Mouse (Mus musculus): ENCODE results near the gene Fam19a5. TPM values are rescaled to one million over a fixed set of nuclear protein-coding genes. Genes with fewer than 3 reads are reported as not detected.

Fam19a5 gene
- total RNA-seq, 1 experiment from 2014 or later, result not detected

GRCm38 (mm10) chr15:87796571-87796970 lies 252.5 kb downstream of the Fam19a5 start:
- ATAC-seq (replicated peaks in 1 of 2; ENCODE audit: insufficient read depth in 1 of 2, low FRiP score in 2 of 2, low TSS enrichment in 1 of 2, low read depth in 1 of 2, poor library complexity in 2 of 2, severe bottlenecking in 2 of 2), result no peak

Measured in hematopoietic stem cell, adult 5-6 weeks (primary cell).